Mouse (Mus musculus): ENCODE measurements at regions not wholly inside any gene's neighbourhood (a gene's known extent, or its start where the extent isn't known, plus 50 kb on each side); places are given as distances from the start of the nearest gene placed in this dataset.

GRCm38 (mm10) chr15:93002002-93002904 lies 272.7 kb downstream of the Gxylt1 start:
- Histone ChIP-seq H3K4me3 (ENCODE audit: insufficient read depth, low read length) (peak overlapping the region; percentile 31), H3K27ac (ENCODE audit: insufficient read depth, low read length) (no peak overlapping the region), H3K4me1 (ENCODE audit: control insufficient read depth, insufficient read depth, low read length) (peaks cover 1% of the 10 kb centered on the region; the same call in 1 of the 2 replicates)
- no peak for TF ChIP-seq POLR2A (IDR thresholded peaks at IDR 0.05; ENCODE audit: extremely low read depth, insufficient read depth, low read length)
- TF ChIP-seq CTCF (IDR thresholded peaks at IDR 0.05; ENCODE audit: extremely low read depth, insufficient read depth, low read length) = no peak

GRCm38 (mm10) chr15:93001346-93002001 lies 273.5 kb downstream of the Gxylt1 start:
- H3K4me1 ChIP-seq (ENCODE audit: control insufficient read depth, insufficient read depth, low read length) = peaks cover 1% of the 10 kb centered on the region; the same call in 1 of the 2 replicates
- no peak overlapping the region for H3K27ac ChIP-seq (ENCODE audit: insufficient read depth, low read length)
- peak overlapping the region; percentile 31 for H3K4me3 ChIP-seq (ENCODE audit: insufficient read depth, low read length)
- TF ChIP-seq POLR2A (IDR thresholded peaks at IDR 0.05; ENCODE audit: extremely low read depth, insufficient read depth, low read length) (no peak), CTCF (IDR thresholded peaks at IDR 0.05; ENCODE audit: extremely low read depth, insufficient read depth, low read length) (no peak)

- TF ChIP-seq POLR2A (IDR thresholded peaks at IDR 0.05; ENCODE audit: extremely low read depth, insufficient read depth, low read length) (no peak), CTCF (IDR thresholded peaks at IDR 0.05; ENCODE audit: extremely low read depth, insufficient read depth, low read length) (no peak)
- Histone ChIP-seq H3K27ac (ENCODE audit: insufficient read depth, low read length) (no peak overlapping the region), H3K4me3 (ENCODE audit: insufficient read depth, low read length) (no peak overlapping the region), H3K4me1 (ENCODE audit: control insufficient read depth, insufficient read depth, low read length) (peaks cover 1% of the 10 kb centered on the region; the same call in 1 of the 2 replicates)
Measured at GRCm38 (mm10) chr15:93000121-93000520, 274.9 kb downstream of the Gxylt1 start.

- Histone ChIP-seq H3K4me1 (ENCODE audit: control insufficient read depth, insufficient read depth, low read length) (peaks cover 1% of the 10 kb centered on the region; the same call in 1 of the 2 replicates), H3K4me3 (ENCODE audit: insufficient read depth, low read length) (no peak overlapping the region)
- TF ChIP-seq CTCF (IDR thresholded peaks at IDR 0.05; ENCODE audit: extremely low read depth, insufficient read depth, low read length) = no peak
- no peak for TF ChIP-seq POLR2A (IDR thresholded peaks at IDR 0.05; ENCODE audit: extremely low read depth, insufficient read depth, low read length)
Measured at GRCm38 (mm10) chr15:92997933-92998332, 277.0 kb downstream of the Gxylt1 start.

GRCm38 (mm10) chr15:92994191-92994671 lies 280.7 kb downstream of the Gxylt1 start:
- no peak overlapping the region for H3K27ac ChIP-seq (ENCODE audit: insufficient read depth, low read length)
- no peak overlapping the region for H3K4me3 ChIP-seq (ENCODE audit: insufficient read depth, low read length)
- no peak for TF ChIP-seq POLR2A (IDR thresholded peaks at IDR 0.05; ENCODE audit: extremely low read depth, insufficient read depth, low read length)
- TF ChIP-seq CTCF (IDR thresholded peaks at IDR 0.05; ENCODE audit: extremely low read depth, insufficient read depth, low read length) = no peak
- H3K4me1 ChIP-seq (ENCODE audit: control insufficient read depth, insufficient read depth, low read length) = no peaks in the 10 kb centered on the region

More at GRCm38 (mm10) chr15:92997933-92998332, 277.0 kb downstream of the Gxylt1 start:
- no peak overlapping the region for H3K27ac ChIP-seq (ENCODE audit: insufficient read depth, low read length)

- Histone ChIP-seq H3K4me1 (ENCODE audit: control insufficient read depth, insufficient read depth, low read length) (no peaks in the 10 kb centered on the region), H3K27ac (ENCODE audit: insufficient read depth, low read length) (no peak overlapping the region), H3K4me3 (ENCODE audit: insufficient read depth, low read length) (no peak overlapping the region)
- TF ChIP-seq POLR2A (IDR thresholded peaks at IDR 0.05; ENCODE audit: extremely low read depth, insufficient read depth, low read length) (no peak), CTCF (IDR thresholded peaks at IDR 0.05; ENCODE audit: extremely low read depth, insufficient read depth, low read length) (no peak)
Measured at GRCm38 (mm10) chr15:92993538-92994190, 281.3 kb downstream of the Gxylt1 start.

GRCm38 (mm10) chr15:92975774-92976173 lies 299.2 kb downstream of the Gxylt1 start:
- no peaks in the 10 kb centered on the region for H3K4me1 ChIP-seq (ENCODE audit: control insufficient read depth, insufficient read depth, low read length)
- TF ChIP-seq CTCF (IDR thresholded peaks at IDR 0.05; ENCODE audit: extremely low read depth, insufficient read depth, low read length) = no peak
- TF ChIP-seq POLR2A (IDR thresholded peaks at IDR 0.05; ENCODE audit: extremely low read depth, insufficient read depth, low read length) = no peak
- no peak overlapping the region for H3K4me3 ChIP-seq (ENCODE audit: insufficient read depth, low read length)
- H3K27ac ChIP-seq (ENCODE audit: insufficient read depth, low read length) = no peak overlapping the region

- Histone ChIP-seq H3K27ac (ENCODE audit: insufficient read depth, low read length) (peak overlapping the region; percentile 66; the same call in 1 of the 2 replicates), H3K4me1 (ENCODE audit: control insufficient read depth, insufficient read depth, low read length) (no peaks in the 10 kb centered on the region)
Measured at GRCm38 (mm10) chr15:92974931-92975330, 300.0 kb downstream of the Gxylt1 start.

GRCm38 (mm10) chr15:92973651-92974229 lies 301.2 kb downstream of the Gxylt1 start:
- TF ChIP-seq POLR2A (IDR thresholded peaks at IDR 0.05; ENCODE audit: extremely low read depth, insufficient read depth, low read length) (no peak), CTCF (IDR thresholded peaks at IDR 0.05; ENCODE audit: extremely low read depth, insufficient read depth, low read length) (no peak)
- Histone ChIP-seq H3K4me1 (ENCODE audit: control insufficient read depth, insufficient read depth, low read length) (no peaks in the 10 kb centered on the region), H3K27ac (ENCODE audit: insufficient read depth, low read length) (no peak overlapping the region), H3K4me3 (ENCODE audit: insufficient read depth, low read length) (no peak overlapping the region)

More at GRCm38 (mm10) chr15:92974931-92975330, 300.0 kb downstream of the Gxylt1 start:
- TF ChIP-seq POLR2A (IDR thresholded peaks at IDR 0.05; ENCODE audit: extremely low read depth, insufficient read depth, low read length) = peak; percentile 53; the same call in 1 of the 2 replicates
- TF ChIP-seq CTCF (IDR thresholded peaks at IDR 0.05; ENCODE audit: extremely low read depth, insufficient read depth, low read length) = no peak
- H3K4me3 ChIP-seq (ENCODE audit: insufficient read depth, low read length) = no peak overlapping the region
